Mouse (Mus musculus) ES-Bruce4 (cell line): Measurements from ENCODE around the gene Inpp5a. TPM values are rescaled to one million over a fixed set of nuclear protein-coding genes. Genes with fewer than 3 reads are reported as not detected.

ENCODE experiments used
- H3K27ac ChIP-seq: 2 replicates; pipeline ENCODE4 v1.5.1; 2012; ENCODE audit warnings: low read length, inconsistent platforms; ENCODE audit not compliant: insufficient read depth
- H3K27me3 ChIP-seq: 2 replicates; pipeline ENCODE4 v1.6.1; 2012; ENCODE audit warnings: mild to moderate bottlenecking, low read length, inconsistent platforms; ENCODE audit not compliant: control insufficient read depth, poor library complexity, insufficient read depth, severe bottlenecking
- H3K36me3 ChIP-seq: 2 replicates; pipeline ENCODE4 v1.6.1; 2012; ENCODE audit warnings: inconsistent platforms, mild to moderate bottlenecking, low read length, moderate library complexity; ENCODE audit not compliant: control insufficient read depth, poor library complexity, insufficient read depth, severe bottlenecking
- H3K4me1 ChIP-seq: one replicate; pipeline ENCODE4 v1.8.1; 2011; ENCODE audit warnings: low read length; ENCODE audit not compliant: control insufficient read depth, insufficient read depth
- H3K4me3 ChIP-seq: 2 replicates; pipeline ENCODE4 v1.5.1; 2011; ENCODE audit warnings: low read depth, mild to moderate bottlenecking, low read length
- H3K9ac ChIP-seq: 2 replicates; pipeline ENCODE4 v1.6.1; 2012; ENCODE audit warnings: low read depth, mild to moderate bottlenecking, inconsistent platforms; ENCODE audit not compliant: poor library complexity, severe bottlenecking
- H3K9me3 ChIP-seq: replicated peaks from 2 replicates; pipeline ENCODE4 v1.6.1; 2012; ENCODE audit warnings: mild to moderate bottlenecking, low read length, inconsistent platforms; ENCODE audit not compliant: control insufficient read depth, poor library complexity, insufficient read depth, severe bottlenecking
- CTCF ChIP-seq: IDR thresholded peaks from one replicate; pipeline ENCODE4 v1.8.1; 2011; ENCODE audit warnings: low read depth, low read length
- EP300 ChIP-seq: IDR thresholded peaks from 2 replicates; pipeline ENCODE4 v1.6.1; 2011; ENCODE audit warnings: low read depth, low read length; ENCODE audit not compliant: insufficient read depth
- POLR2A ChIP-seq: IDR thresholded peaks from one replicate; pipeline ENCODE4 v1.8.1; 2011; ENCODE audit warnings: low read length; ENCODE audit not compliant: insufficient read depth
- polyA plus RNA-seq: library from polyadenylated mRNA; stranded (reverse); fragments of >200 nt; gene quantifications from 2 replicates; pipeline ENCODE4 v1.2.4, GENCODE M21; 2011; ENCODE audit warnings: low read depth; ENCODE audit not compliant: missing spikeins, insufficient read depth, insufficient read length

The Inpp5a gene
- polyA plus RNA-seq, 1 experiment: 37.6 TPM

DNA sequence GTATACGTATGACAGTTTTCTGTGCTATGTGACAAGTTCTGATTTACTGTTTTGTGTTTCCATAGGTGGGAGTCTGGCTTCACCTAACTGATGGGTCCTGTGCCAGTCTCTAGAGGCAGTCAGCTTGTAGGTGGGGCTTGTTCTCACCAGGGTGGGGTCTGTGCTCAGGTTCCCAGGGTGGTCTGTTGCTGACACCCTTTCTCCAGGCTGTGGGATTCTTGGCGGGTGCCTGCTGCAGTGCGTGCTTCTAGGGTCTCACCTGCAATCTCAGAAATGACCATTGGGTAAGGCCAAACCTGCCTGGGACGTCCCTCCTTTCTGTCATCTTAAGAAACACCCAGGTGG, 49.7 kb downstream of the Inpp5a start:
- no peak overlapping the region for H3K27ac ChIP-seq
- no peaks in the 10 kb centered on the region for H3K36me3 ChIP-seq
- H3K4me1 ChIP-seq: no peaks in the 10 kb centered on the region
- no peak overlapping the region for H3K9ac ChIP-seq
- no peak overlapping the region for H3K4me3 ChIP-seq
- TF ChIP-seq POLR2A (no peak), CTCF (no peak), EP300 (no peak)
- no peaks in the 10 kb centered on the region for H3K9me3 ChIP-seq
- H3K27me3 ChIP-seq: no peaks in the 10 kb centered on the region

DNA sequence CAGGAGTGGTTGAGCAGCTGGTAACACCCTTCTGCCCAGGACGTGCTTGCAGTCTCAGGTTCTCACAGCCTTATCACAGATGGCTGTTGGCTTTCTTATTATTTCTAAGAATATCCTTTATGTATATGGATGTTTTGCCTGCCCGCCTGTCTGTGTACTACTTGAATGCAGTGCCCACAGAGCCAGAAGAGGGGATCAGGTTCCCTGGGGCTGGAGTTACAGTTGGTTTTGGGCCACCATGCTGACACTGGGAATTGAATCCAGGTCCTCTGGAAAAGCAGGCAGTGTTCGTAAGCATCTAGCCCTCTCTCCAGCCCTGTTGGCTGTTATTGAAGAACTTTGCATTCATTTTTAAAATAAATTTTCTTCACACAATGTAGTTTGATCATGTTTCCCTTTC, 50.1 kb downstream of the Inpp5a start:
- Histone ChIP-seq H3K4me3 (no peak overlapping the region), H3K27me3 (no peaks in the 10 kb centered on the region), H3K27ac (no peak overlapping the region), H3K9me3 (no peaks in the 10 kb centered on the region), H3K36me3 (no peaks in the 10 kb centered on the region), H3K4me1 (no peaks in the 10 kb centered on the region), H3K9ac (no peak overlapping the region)
- TF ChIP-seq POLR2A (no peak), CTCF (no peak), EP300 (no peak)

DNA sequence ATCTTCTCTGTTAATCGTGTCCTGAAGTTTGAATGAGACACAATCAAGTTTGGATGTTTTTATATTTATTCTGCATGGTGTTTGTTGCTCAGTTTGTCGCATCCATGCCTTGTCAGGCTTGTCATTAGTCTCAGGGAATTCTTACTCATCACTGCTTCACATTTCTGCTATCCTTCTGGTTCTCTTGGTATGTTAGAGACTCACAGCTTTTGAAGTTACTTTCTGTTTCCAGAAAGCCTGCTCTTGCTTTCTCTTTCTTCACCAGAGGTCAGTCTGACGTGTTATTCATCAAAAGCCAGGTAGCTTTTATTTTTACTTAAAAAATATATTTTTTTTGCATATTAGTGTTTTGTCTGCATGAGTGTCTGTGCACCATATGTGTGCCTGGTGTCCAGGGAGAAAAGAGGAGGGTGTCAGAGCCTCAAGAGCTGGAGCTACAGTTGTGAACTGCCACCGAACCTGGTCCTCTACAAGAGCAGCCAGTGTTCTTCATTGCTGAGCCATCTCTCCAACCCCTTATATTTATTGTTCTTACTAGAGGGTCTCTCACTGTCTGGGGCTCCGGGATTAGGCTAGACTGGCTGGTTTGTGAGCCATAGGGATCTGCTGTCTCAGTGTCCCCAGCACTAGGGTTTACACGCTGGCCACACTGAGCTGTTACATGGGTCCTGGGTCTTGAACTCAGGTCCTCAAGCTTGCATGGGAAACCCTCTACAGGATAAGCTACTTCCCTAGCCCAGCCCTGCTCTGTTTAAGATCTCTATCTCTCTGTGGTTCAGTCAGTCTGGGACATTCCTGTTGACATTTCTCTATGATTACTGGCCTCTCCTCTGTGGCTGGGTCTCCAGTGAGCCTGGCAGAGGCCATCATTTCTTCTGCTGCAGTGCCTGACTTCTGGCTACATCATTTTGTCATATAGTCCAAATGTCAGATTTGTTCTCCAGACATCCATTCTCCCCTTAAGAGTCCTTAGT, 51.3 kb downstream of the Inpp5a start:
- no peak for TF ChIP-seq EP300
- no peak for TF ChIP-seq POLR2A
- TF ChIP-seq CTCF: no peak
- Histone ChIP-seq H3K9me3 (no peaks in the 10 kb centered on the region), H3K36me3 (no peaks in the 10 kb centered on the region), H3K4me1 (no peaks in the 10 kb centered on the region), H3K27me3 (no peaks in the 10 kb centered on the region), H3K9ac (no peak overlapping the region), H3K27ac (no peak overlapping the region), H3K4me3 (no peak overlapping the region)

DNA sequence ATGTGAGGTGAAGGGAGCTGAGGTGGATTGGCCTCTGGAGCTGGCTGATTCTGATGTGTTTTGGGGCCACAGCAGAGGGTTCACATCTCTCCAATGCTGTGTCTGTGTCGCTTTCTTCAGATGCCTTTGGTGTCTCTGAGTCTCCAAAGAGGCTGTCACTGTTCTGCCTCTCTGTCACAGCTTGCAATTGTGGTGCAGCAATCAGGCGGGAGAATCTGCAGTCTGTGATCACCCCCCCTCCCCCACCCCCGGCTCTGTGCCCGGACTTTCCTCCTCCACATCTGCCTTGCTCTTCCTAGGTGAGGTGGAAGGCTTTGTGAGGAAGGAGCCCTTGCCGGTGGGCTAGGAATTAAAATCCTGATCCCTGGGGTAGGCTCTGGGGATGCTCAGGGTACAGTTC, 52.1 kb downstream of the Inpp5a start:
- Histone ChIP-seq H3K9ac (no peak overlapping the region), H3K27ac (no peak overlapping the region)
- TF ChIP-seq EP300 (no peak), CTCF (no peak), POLR2A (no peak)

DNA sequence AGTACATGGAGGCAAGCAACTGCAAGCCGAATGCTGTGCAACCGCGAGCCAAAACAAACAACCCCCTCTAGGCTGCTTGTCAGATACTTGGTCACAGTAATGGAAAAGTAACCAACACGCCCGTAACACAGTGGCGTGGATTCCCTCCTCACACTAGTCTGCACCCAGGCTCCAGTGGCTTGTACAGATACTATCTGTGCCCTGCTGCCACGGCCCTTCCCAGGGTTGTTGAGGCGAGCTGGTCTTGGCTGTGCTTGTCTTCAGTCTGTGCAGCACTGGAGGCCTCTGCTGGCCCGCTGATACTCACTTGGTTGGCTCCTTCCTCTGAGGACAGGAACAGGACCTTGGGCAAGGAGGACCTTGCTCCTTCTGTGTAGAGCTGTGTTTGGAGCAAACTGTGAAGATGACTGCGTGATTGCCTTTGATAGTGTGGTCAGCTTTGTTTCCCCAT, 52.9 kb downstream of the Inpp5a start:
- Histone ChIP-seq H3K27me3 (no peaks in the 10 kb centered on the region), H3K9ac (no peak overlapping the region), H3K4me3 (no peak overlapping the region), H3K36me3 (no peaks in the 10 kb centered on the region), H3K9me3 (no peaks in the 10 kb centered on the region), H3K27ac (no peak overlapping the region), H3K4me1 (no peaks in the 10 kb centered on the region)
- no peak for TF ChIP-seq EP300
- TF ChIP-seq CTCF: no peak
- TF ChIP-seq POLR2A: no peak

More for the DNA sequence above, 52.1 kb downstream of the Inpp5a start:
- Histone ChIP-seq H3K27me3 (no peaks in the 10 kb centered on the region), H3K36me3 (no peaks in the 10 kb centered on the region), H3K4me3 (no peak overlapping the region), H3K4me1 (no peaks in the 10 kb centered on the region), H3K9me3 (no peaks in the 10 kb centered on the region)

DNA sequence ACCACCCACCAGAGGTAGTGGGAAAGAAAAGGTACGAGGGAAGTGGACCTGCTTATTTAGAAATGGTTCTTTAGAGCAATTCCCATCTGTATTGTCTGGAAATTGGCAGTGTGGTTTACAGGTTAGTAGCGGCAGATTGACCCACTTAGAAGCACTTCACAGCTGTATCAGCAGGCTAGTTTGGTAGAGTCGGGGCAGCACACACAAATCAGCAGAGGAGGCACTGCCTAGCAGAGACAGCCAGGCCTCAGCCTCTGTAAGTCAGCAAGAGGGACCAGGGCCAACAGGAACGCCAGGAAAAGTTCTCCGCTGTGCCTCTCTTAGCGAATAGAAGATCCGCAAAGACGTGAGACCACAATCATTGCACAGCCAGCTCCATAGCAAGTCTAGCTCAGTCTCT, 56.7 kb downstream of the Inpp5a start:
- Histone ChIP-seq H3K27me3 (no peaks in the 10 kb centered on the region), H3K4me3 (no peak overlapping the region), H3K9ac (no peak overlapping the region), H3K9me3 (no peaks in the 10 kb centered on the region), H3K36me3 (no peaks in the 10 kb centered on the region), H3K4me1 (no peaks in the 10 kb centered on the region), H3K27ac (no peak overlapping the region)
- TF ChIP-seq CTCF: no peak
- TF ChIP-seq EP300: no peak
- TF ChIP-seq POLR2A: no peak
